Comparison of ENCODE assay signal across 10 mouse cellular contexts in the genomic region with DNA sequence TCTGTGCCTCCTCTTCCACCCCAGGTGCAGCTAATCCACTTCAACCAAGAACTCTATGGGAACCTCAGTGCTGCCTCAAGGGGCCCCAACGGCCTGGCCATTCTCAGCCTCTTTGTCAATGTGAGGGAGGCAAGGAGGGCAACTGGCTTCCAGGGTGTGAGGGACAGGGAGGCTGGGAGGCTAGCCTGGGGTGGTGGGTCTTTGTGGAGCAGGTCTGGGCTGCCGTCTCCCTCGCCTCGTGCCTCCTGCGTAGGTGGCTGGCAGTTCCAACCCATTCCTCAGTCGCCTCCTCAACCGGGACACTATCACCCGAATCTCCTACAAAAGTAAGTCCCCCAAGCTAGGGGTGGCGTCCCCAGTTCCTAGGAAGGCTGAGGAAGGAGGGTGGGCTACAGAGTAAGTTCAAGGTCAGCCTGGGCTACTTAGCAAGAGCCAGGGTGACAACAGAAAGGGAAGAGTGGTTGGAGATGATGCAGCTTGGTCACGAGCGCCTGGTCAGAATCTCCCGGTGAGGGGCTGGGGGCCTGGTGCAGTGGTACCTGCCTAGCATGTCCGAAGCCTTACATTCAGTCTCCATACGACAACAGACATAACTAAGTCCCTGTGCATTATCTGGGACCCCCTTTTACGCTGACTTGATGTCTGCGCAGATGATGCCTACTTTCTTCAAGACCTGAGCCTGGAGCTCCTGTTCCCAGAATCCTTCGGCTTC. TPM values are rescaled to one million over a fixed set of nuclear protein-coding genes. Genes with fewer than 3 reads are reported as not detected.
A peak's percentile ranks its signal among the peaks of the same experiment; 100 is the strongest.
DNase-seq lines count a peak whose midpoint lies in the region; ATAC-seq lines count a peak whose summit lies in the region.
"Had no signal": no experiment of that assay in that cellular context is flagged by ENCODE, and none has a peak within 500 bp of the region (broad histone marks: within the 10 kb centered on the region; RNA-seq: fewer than 3 reads in every experiment).

No protein-coding gene starts in this region.

- H3K4me3 ChIP-seq in heart, embryonic 10.5 days = peak overlapping the region; percentile 65; the same call in 1 of the 2 replicates
- H3K4me3 ChIP-seq in neural tube, embryonic 11.5 days (ENCODE audit: low read depth, low read length) = no peak overlapping the region
- H3K4me3 ChIP-seq in hindbrain, embryonic 16.5 days (ENCODE audit: low read length) = no peak overlapping the region
- peak overlapping the region; percentile 60; the same call in 1 of the 2 replicates for H3K4me3 ChIP-seq in neural tube, embryonic 13.5 days

- H3K4me1 ChIP-seq in heart, embryonic 10.5 days = peaks cover 69% of the 10 kb centered on the region
- peaks cover 40% of the 10 kb centered on the region for H3K4me1 ChIP-seq in neural tube, embryonic 11.5 days (ENCODE audit: control insufficient read depth, insufficient read depth, low read length)
- peaks cover 54% of the 10 kb centered on the region for H3K4me1 ChIP-seq in hindbrain, embryonic 16.5 days (ENCODE audit: control insufficient read depth, insufficient read depth, low read depth, low read length)
- peaks cover 86% of the 10 kb centered on the region for H3K4me1 ChIP-seq in neural tube, embryonic 13.5 days (replicated peaks)

- peak overlapping the region; percentile 98; the same call in 1 of the 2 replicates for H3K4me2 ChIP-seq in neural tube, embryonic 11.5 days (ENCODE audit: low read depth)
- H3K4me2 ChIP-seq in hindbrain, embryonic 16.5 days (ENCODE audit: low read length) = peak overlapping the region; percentile 98
- H3K4me2 ChIP-seq in neural tube, embryonic 13.5 days = peak overlapping the region; percentile 99

- ATAC-seq in neural tube, embryonic 11.5 days (ENCODE audit: insufficient read depth, low FRiP score, low TSS enrichment) = no peak
- ATAC-seq in hindbrain, embryonic 16.5 days = no peak
- ATAC-seq in neural tube, embryonic 13.5 days (ENCODE audit: low read depth) = no peak
- no peak for ATAC-seq in inflammation-experienced regulatory T-cells, adult 6 months

- WGBS in heart, embryonic 10.5 days = 80% methylated on average over 17 of the region's 17 CpGs
- WGBS in neural tube, embryonic 11.5 days = 87% methylated on average over 17 of the region's 17 CpGs
- 89% methylated on average over 17 of the region's 17 CpGs for WGBS in hindbrain, embryonic 16.5 days
- 92% methylated on average over 17 of the region's 17 CpGs for WGBS in neural tube, embryonic 13.5 days

- no peak for DNase-seq in heart, embryonic 10.5 days (ENCODE audit: low spot score)
- no peak for DNase-seq in heart, postnatal 4 days
- DNase-seq in neural tube, embryonic 11.5 days (ENCODE audit: low spot score) = no peak
- DNase-seq in neural tube, embryonic 10.5 days (ENCODE audit: extremely low spot score, low spot score) = no peak
- DNase-seq in frontal cortex, postnatal 10 days (ENCODE audit: low spot score in 2 of 2) = no peak
- DNase-seq: kidney, postnatal 36 days; lung, postnatal 14 days had no signal

- H3K9me3 ChIP-seq in heart, embryonic 10.5 days = no peaks in the 10 kb centered on the region
- H3K9me3 ChIP-seq in neural tube, embryonic 11.5 days (ENCODE audit: control insufficient read depth, low read length) = no peaks in the 10 kb centered on the region
- no peaks in the 10 kb centered on the region for H3K9me3 ChIP-seq in hindbrain, embryonic 16.5 days (ENCODE audit: control insufficient read depth, low read length)
- no peaks in the 10 kb centered on the region for H3K9me3 ChIP-seq in neural tube, embryonic 13.5 days

- no peaks in the 10 kb centered on the region for H3K36me3 ChIP-seq in heart, embryonic 10.5 days
- H3K36me3 ChIP-seq in neural tube, embryonic 11.5 days (ENCODE audit: control insufficient read depth, insufficient read depth, low read length) = no peaks in the 10 kb centered on the region
- H3K36me3 ChIP-seq in hindbrain, embryonic 16.5 days (ENCODE audit: control insufficient read depth, insufficient read depth, low read length) = no peaks in the 10 kb centered on the region
- H3K36me3 ChIP-seq in neural tube, embryonic 13.5 days = no peaks in the 10 kb centered on the region

- peak overlapping the region; percentile 88; the same call in 1 of the 2 replicates for H3K27ac ChIP-seq in heart, embryonic 10.5 days
- H3K27ac ChIP-seq in neural tube, embryonic 11.5 days (ENCODE audit: low read depth, low read length) = no peak overlapping the region
- no peak overlapping the region; the same call in 1 of the 2 replicates for H3K27ac ChIP-seq in hindbrain, embryonic 16.5 days (ENCODE audit: low read depth, low read length)
- peak overlapping the region; percentile 92 for H3K27ac ChIP-seq in neural tube, embryonic 13.5 days (replicated peaks)

- H3K9ac ChIP-seq in neural tube, embryonic 11.5 days (ENCODE audit: low read length) = no peak overlapping the region; the same call in 1 of the 2 replicates
- H3K9ac ChIP-seq in hindbrain, embryonic 16.5 days (ENCODE audit: low read depth, low read length) = no peak overlapping the region
- H3K9ac ChIP-seq in neural tube, embryonic 13.5 days = peak overlapping the region; percentile 75

- H3K27me3 ChIP-seq in heart, embryonic 10.5 days (ENCODE audit: insufficient read depth, poor library complexity, severe bottlenecking) = peaks cover 36% of the 10 kb centered on the region
- H3K27me3 ChIP-seq in neural tube, embryonic 11.5 days (ENCODE audit: control insufficient read depth, insufficient read depth, low read length) = peaks cover 17% of the 10 kb centered on the region
- H3K27me3 ChIP-seq in hindbrain, embryonic 16.5 days (replicated peaks; ENCODE audit: control insufficient read depth, insufficient read depth, low read length) = 0 out of 2 replicates have a peak, but pooled peaks cover 2% of the 10 kb centered on the region
- peaks cover 24% of the 10 kb centered on the region for H3K27me3 ChIP-seq in neural tube, embryonic 13.5 days

RNA-seq across cellular contexts. Expression of a gene that starts 1.9 kb away (rescaled TPM):
- polyA plus RNA-seq in heart, embryonic 10.5 days (2016; fragmentation: Nextera tagmentation; extraction: Ambion mirVana) = 2.7 and 3.2 TPM in 2 replicates
- total RNA-seq in heart, postnatal 4 days (2021) = 10 to 100 TPM; 22.6 to 25.1 TPM
- 3.3 and 3.7 TPM in 2 replicates for polyA plus RNA-seq in neural tube, embryonic 11.5 days (2014; fragmentation: Nextera tagmentation; extraction: Ambion mirVana)
- 3.2 and 3.3 TPM in 2 replicates for polyA plus RNA-seq in hindbrain, embryonic 16.5 days (2015; fragmentation: Nextera tagmentation; extraction: Ambion mirVana)
- 3.1 and 4.1 TPM in 2 replicates for polyA plus RNA-seq in neural tube, embryonic 13.5 days (2015; fragmentation: Nextera tagmentation; extraction: Ambion mirVana)
- 1 to 10 TPM; 3.1 to 8.6 (median 6.5) TPM for polyA plus RNA-seq in inflammation-experienced regulatory T-cells, adult 6 months (2017; shearing (Covaris generic))

RNA-seq across cellular contexts. Expression of a gene that starts 3.3 kb away (rescaled TPM):
- 3.1 and 5.1 TPM in 2 replicates for polyA plus RNA-seq in heart, embryonic 10.5 days (2016; fragmentation: Nextera tagmentation; extraction: Ambion mirVana)
- 1 to 10 TPM; 4.5 to 5.0 TPM for total RNA-seq in heart, postnatal 4 days (2021)
- polyA plus RNA-seq in neural tube, embryonic 11.5 days (2014; fragmentation: Nextera tagmentation; extraction: Ambion mirVana) = 11.5 and 12.4 TPM in 2 replicates
- 63.8 and 68.2 TPM in 2 replicates for polyA plus RNA-seq in hindbrain, embryonic 16.5 days (2015; fragmentation: Nextera tagmentation; extraction: Ambion mirVana)
- 44.5 and 46.0 TPM in 2 replicates for polyA plus RNA-seq in neural tube, embryonic 13.5 days (2015; fragmentation: Nextera tagmentation; extraction: Ambion mirVana)
- 1 to 10 TPM in 2 of 3 experiments, not detected in 1; 1.5 TPM for polyA plus RNA-seq in inflammation-experienced regulatory T-cells, adult 6 months (2017; shearing (Covaris generic))

RNA-seq across cellular contexts. Expression of a gene that starts 8.8 kb away (rescaled TPM):
- 0.51 and 0.75 TPM in 2 replicates for polyA plus RNA-seq in heart, embryonic 10.5 days (2016; fragmentation: Nextera tagmentation; extraction: Ambion mirVana)
- total RNA-seq in heart, postnatal 4 days (2021) = under 1 TPM; 0.14 to 0.18 TPM
- 1.7 and 2.1 TPM in 2 replicates for polyA plus RNA-seq in neural tube, embryonic 11.5 days (2014; fragmentation: Nextera tagmentation; extraction: Ambion mirVana)
- polyA plus RNA-seq in hindbrain, embryonic 16.5 days (2015; fragmentation: Nextera tagmentation; extraction: Ambion mirVana) = 0.43 and 0.45 TPM in 2 replicates
- 0.52 and 0.93 TPM in 2 replicates for polyA plus RNA-seq in neural tube, embryonic 13.5 days (2015; fragmentation: Nextera tagmentation; extraction: Ambion mirVana)
- polyA plus RNA-seq in inflammation-experienced regulatory T-cells, adult 6 months (2017; shearing (Covaris generic)) = under 1 TPM in 1 of 3 experiments, not detected in 2; 0.22 TPM

RNA-seq across cellular contexts. Expression of a gene that starts 12.3 kb away (rescaled TPM):
- 860 and 1,046 TPM in 2 replicates for polyA plus RNA-seq in heart, embryonic 10.5 days (2016; fragmentation: Nextera tagmentation; extraction: Ambion mirVana)
- 100 to 1,000 TPM; 787 to 798 TPM for total RNA-seq in heart, postnatal 4 days (2021)
- 929 and 960 TPM in 2 replicates for polyA plus RNA-seq in neural tube, embryonic 11.5 days (2014; fragmentation: Nextera tagmentation; extraction: Ambion mirVana)
- 508 and 537 TPM in 2 replicates for polyA plus RNA-seq in hindbrain, embryonic 16.5 days (2015; fragmentation: Nextera tagmentation; extraction: Ambion mirVana)
- 570 and 614 TPM in 2 replicates for polyA plus RNA-seq in neural tube, embryonic 13.5 days (2015; fragmentation: Nextera tagmentation; extraction: Ambion mirVana)
- polyA plus RNA-seq in inflammation-experienced regulatory T-cells, adult 6 months (2017; shearing (Covaris generic)) = 1,000 to 10,000 TPM; 1,609 to 2,946 (median 2,383) TPM

RNA-seq across cellular contexts. Expression of a gene that starts 14.8 kb away (rescaled TPM):
- polyA plus RNA-seq in heart, embryonic 10.5 days (2016; fragmentation: Nextera tagmentation; extraction: Ambion mirVana) = 24.7 and 29.3 TPM in 2 replicates
- 10 to 100 TPM; 14.2 to 16.7 TPM for total RNA-seq in heart, postnatal 4 days (2021)
- 23.7 and 25.3 TPM in 2 replicates for polyA plus RNA-seq in neural tube, embryonic 11.5 days (2014; fragmentation: Nextera tagmentation; extraction: Ambion mirVana)
- polyA plus RNA-seq in hindbrain, embryonic 16.5 days (2015; fragmentation: Nextera tagmentation; extraction: Ambion mirVana) = 23.9 and 28.3 TPM in 2 replicates
- 25.1 and 26.3 TPM in 2 replicates for polyA plus RNA-seq in neural tube, embryonic 13.5 days (2015; fragmentation: Nextera tagmentation; extraction: Ambion mirVana)
- 10 to 100 TPM; 12.1 to 17.3 (median 15.5) TPM for polyA plus RNA-seq in inflammation-experienced regulatory T-cells, adult 6 months (2017; shearing (Covaris generic))

Comparison
In these comparisons a context has a peak if more than half of its experiments do, and no peak if none do; other contexts are left out.
1. H3K27ac ChIP-seq: peak in heart, embryonic 10.5 days (single experiment) and neural tube, embryonic 13.5 days (single experiment); none in neural tube, embryonic 11.5 days (single experiment) and hindbrain, embryonic 16.5 days (single experiment).
2. H3K4me3 ChIP-seq: peak in heart, embryonic 10.5 days (single experiment) and neural tube, embryonic 13.5 days (single experiment); none in neural tube, embryonic 11.5 days (single experiment) and hindbrain, embryonic 16.5 days (single experiment).
3. Peak in every context shown above with its lines, with median percentiles within 50 percentile points of each other: H3K4me2 ChIP-seq.